Mouse (Mus musculus): ENCODE data around the gene Tk1. TPM values are rescaled to one million over a fixed set of nuclear protein-coding genes. Genes with fewer than 3 reads are reported as not detected.

Gene Tk1
- polyA plus RNA-seq, 1 experiment from 2014 or later, result 58.0 TPM

GRCm38 (mm10) chr11:117800038-117800437 lies 25.9 kb downstream of the Tk1 start:
- no peak for DNase-seq (ENCODE audit: low spot score)
- Histone ChIP-seq H3K4me2 (replicated peaks; ENCODE audit: low read depth) (no peak overlapping the region), H3K36me3 (ENCODE audit: control insufficient read depth, insufficient read depth, low read length) (no peaks in the 10 kb centered on the region), H3K9ac (ENCODE audit: low read length) (no peak overlapping the region), H3K27ac (replicated peaks) (no peak overlapping the region), H3K4me1 (replicated peaks; ENCODE audit: control insufficient read depth, insufficient read depth) (no peaks in the 10 kb centered on the region), H3K4me3 (ENCODE audit: low read depth, low read length) (no peak overlapping the region), H3K9me3 (ENCODE audit: control insufficient read depth, low read length) (no peaks in the 10 kb centered on the region), H3K27me3 (ENCODE audit: control insufficient read depth, insufficient read depth, low read length) (no peaks in the 10 kb centered on the region)
- TF ChIP-seq EP300 (optimal IDR thresholded peaks at IDR 0.05) (no peak), CTCF (IDR thresholded peaks at IDR 0.05; ENCODE audit: low read depth) (no peak)
- ATAC-seq (ENCODE audit: low FRiP score, low TSS enrichment), result no peak
- WGBS, result 83% methylated on average over 7 of the region's 7 CpGs

GRCm38 (mm10) chr11:117799174-117799573 lies 26.7 kb downstream of the Tk1 start:
- H3K9ac ChIP-seq (ENCODE audit: low read length), result no peak overlapping the region
- TF ChIP-seq EP300 (optimal IDR thresholded peaks at IDR 0.05) (no peak), CTCF (IDR thresholded peaks at IDR 0.05; ENCODE audit: low read depth) (no peak)
- no peak for ATAC-seq (ENCODE audit: low FRiP score, low TSS enrichment)
- no peaks in the 10 kb centered on the region for H3K36me3 ChIP-seq (ENCODE audit: control insufficient read depth, insufficient read depth, low read length)
- no peaks in the 10 kb centered on the region for H3K4me1 ChIP-seq (replicated peaks; ENCODE audit: control insufficient read depth, insufficient read depth)
- 62% methylated on average over 5 of the region's 5 CpGs for WGBS
- no peak overlapping the region for H3K4me3 ChIP-seq (ENCODE audit: low read depth, low read length)
- H3K27ac ChIP-seq (replicated peaks), result no peak overlapping the region
- DNase-seq (ENCODE audit: low spot score), result no peak
- no peaks in the 10 kb centered on the region for H3K27me3 ChIP-seq (ENCODE audit: control insufficient read depth, insufficient read depth, low read length)
- H3K4me2 ChIP-seq (replicated peaks; ENCODE audit: low read depth), result no peak overlapping the region
- H3K9me3 ChIP-seq (ENCODE audit: control insufficient read depth, low read length), result no peaks in the 10 kb centered on the region

- Histone ChIP-seq H3K27me3 (ENCODE audit: control insufficient read depth, insufficient read depth, low read length) (no peaks in the 10 kb centered on the region), H3K27ac (replicated peaks) (no peak overlapping the region), H3K4me2 (replicated peaks; ENCODE audit: low read depth) (no peak overlapping the region), H3K4me3 (ENCODE audit: low read depth, low read length) (no peak overlapping the region), H3K4me1 (replicated peaks; ENCODE audit: control insufficient read depth, insufficient read depth) (no peaks in the 10 kb centered on the region), H3K36me3 (ENCODE audit: control insufficient read depth, insufficient read depth, low read length) (no peaks in the 10 kb centered on the region), H3K9me3 (ENCODE audit: control insufficient read depth, low read length) (no peaks in the 10 kb centered on the region), H3K9ac (ENCODE audit: low read length) (no peak overlapping the region)
- DNase-seq (ENCODE audit: low spot score) (no peak), ATAC-seq (ENCODE audit: low FRiP score, low TSS enrichment) (no peak)
- WGBS, result 37% methylated on average over 2 of the region's 2 CpGs
- TF ChIP-seq EP300 (optimal IDR thresholded peaks at IDR 0.05) (no peak), CTCF (IDR thresholded peaks at IDR 0.05; ENCODE audit: low read depth) (no peak)
Measured at GRCm38 (mm10) chr11:117798160-117798541, 27.7 kb downstream of the Tk1 start.

- DNase-seq (ENCODE audit: low spot score) (no peak), ATAC-seq (ENCODE audit: low FRiP score, low TSS enrichment) (0 out of 2 replicates have a peak, but pooled peaks have one; percentile 24)
- Histone ChIP-seq H3K27ac (replicated peaks) (no peak within 1 kb of the TSS), H3K27me3 (ENCODE audit: control insufficient read depth, insufficient read depth, low read length) (no peaks in the 10 kb centered on the region), H3K4me1 (replicated peaks; ENCODE audit: control insufficient read depth, insufficient read depth) (no peaks in the 10 kb centered on the region), H3K36me3 (ENCODE audit: control insufficient read depth, insufficient read depth, low read length) (no peaks in the 10 kb centered on the region), H3K4me3 (ENCODE audit: low read depth, low read length) (no peak within 1 kb of the TSS), H3K9me3 (ENCODE audit: control insufficient read depth, low read length) (no peaks in the 10 kb centered on the region), H3K9ac (ENCODE audit: low read length) (no peak within 1 kb of the TSS), H3K4me2 (replicated peaks; ENCODE audit: low read depth) (no peak within 1 kb of the TSS)
- TF ChIP-seq EP300 (optimal IDR thresholded peaks at IDR 0.05), result no peak
- no peak for TF ChIP-seq CTCF (IDR thresholded peaks at IDR 0.05; ENCODE audit: low read depth)
- 65% methylated on average over 9 of the region's 9 CpGs for WGBS
Measured at GRCm38 (mm10) chr11:117797511-117798159, 28.3 kb downstream of the Tk1 start, which contains the start of gene 6030468B19Rik. Gene 6030468B19Rik, plus strand, starts transcription at chr11:117797660.

- WGBS, result 48% methylated on average over 5 of the region's 5 CpGs
- no peak for ATAC-seq (ENCODE audit: low FRiP score, low TSS enrichment)
- no peaks in the 10 kb centered on the region for H3K36me3 ChIP-seq (ENCODE audit: control insufficient read depth, insufficient read depth, low read length)
Measured at GRCm38 (mm10) chr11:117796954-117797353, 28.9 kb downstream of the Tk1 start.

GRCm38 (mm10) chr11:117794035-117794551 lies 31.8 kb downstream of the Tk1 start:
- Histone ChIP-seq H3K4me1 (replicated peaks; ENCODE audit: control insufficient read depth, insufficient read depth) (no peaks in the 10 kb centered on the region), H3K36me3 (ENCODE audit: control insufficient read depth, insufficient read depth, low read length) (no peaks in the 10 kb centered on the region), H3K9ac (ENCODE audit: low read length) (no peak overlapping the region), H3K4me2 (replicated peaks; ENCODE audit: low read depth) (no peak overlapping the region), H3K4me3 (ENCODE audit: low read depth, low read length) (no peak overlapping the region), H3K27ac (replicated peaks) (no peak overlapping the region), H3K27me3 (ENCODE audit: control insufficient read depth, insufficient read depth, low read length) (no peaks in the 10 kb centered on the region), H3K9me3 (ENCODE audit: control insufficient read depth, low read length) (no peaks in the 10 kb centered on the region)
- 65% methylated on average over 4 of the region's 4 CpGs for WGBS
- DNase-seq (ENCODE audit: low spot score) (peak; percentile 34), ATAC-seq (ENCODE audit: low FRiP score, low TSS enrichment) (no peak)
- TF ChIP-seq CTCF (IDR thresholded peaks at IDR 0.05; ENCODE audit: low read depth), result no peak
- no peak for TF ChIP-seq EP300 (optimal IDR thresholded peaks at IDR 0.05)

More at GRCm38 (mm10) chr11:117796954-117797353, 28.9 kb downstream of the Tk1 start:
- Histone ChIP-seq H3K9me3 (ENCODE audit: control insufficient read depth, low read length) (no peaks in the 10 kb centered on the region), H3K4me3 (ENCODE audit: low read depth, low read length) (no peak overlapping the region), H3K4me2 (replicated peaks; ENCODE audit: low read depth) (no peak overlapping the region), H3K27ac (replicated peaks) (no peak overlapping the region), H3K27me3 (ENCODE audit: control insufficient read depth, insufficient read depth, low read length) (no peaks in the 10 kb centered on the region), H3K9ac (ENCODE audit: low read length) (no peak overlapping the region), H3K4me1 (replicated peaks; ENCODE audit: control insufficient read depth, insufficient read depth) (no peaks in the 10 kb centered on the region)
- TF ChIP-seq CTCF (IDR thresholded peaks at IDR 0.05; ENCODE audit: low read depth) (no peak), EP300 (optimal IDR thresholded peaks at IDR 0.05) (no peak)
- DNase-seq (ENCODE audit: low spot score), result no peak
